Mouse (Mus musculus) CH12.LX (cell line): ENCODE measurements around the gene Hnrnpu. TPM values are rescaled to one million over a fixed set of nuclear protein-coding genes. Genes with fewer than 3 reads are reported as not detected.

Experiments
- DNase-seq: peaks from one replicate; pipeline ENCODE4 v3.0.0-alpha.2; 2013; ENCODE audit errors: extremely low read depth
- H3K27ac ChIP-seq: 2 replicates; pipeline ENCODE4 v1.5.1; 2012; ENCODE audit warnings: low read depth, mild to moderate bottlenecking, control low read depth, moderate library complexity; ENCODE audit not compliant: insufficient read depth
- H3K27me3 ChIP-seq: replicated peaks from 2 replicates; pipeline ENCODE3; 2012; ENCODE audit warnings: inconsistent platforms
- H3K36me3 ChIP-seq, 2 experiments: replicated peaks in 1 of 2; 2 replicates each; pipeline versions ENCODE3 to v1.6.1; 2012; ENCODE audit warnings: inconsistent platforms in 1 of 2, low read length in 1 of 2, mild to moderate bottlenecking in 1 of 2, mixed read lengths in 1 of 2, moderate library complexity in 1 of 2; ENCODE audit not compliant: control insufficient read depth in 1 of 2, insufficient read depth in 1 of 2
- H3K4me1 ChIP-seq, 2 experiments: 2 replicates each; pipeline ENCODE4 v1.6.1; 2012; ENCODE audit warnings: inconsistent platforms in 1 of 2, moderate library complexity in 1 of 2; ENCODE audit not compliant: insufficient read depth in 2 of 2, control insufficient read depth in 1 of 2
- H3K4me2 ChIP-seq: 2 replicates; pipeline ENCODE4 v1.6.1; 2012; ENCODE audit warnings: low read depth, mild to moderate bottlenecking, control low read depth; ENCODE audit not compliant: poor library complexity, insufficient read depth, severe bottlenecking
- H3K4me3 ChIP-seq, 3 experiments: fragments of 150-350 bp in 1 of 3; sonication (generic) in 1 of 3; replicated peaks in 1 of 3; 2 replicates each; pipeline versions ENCODE3 to v1.5.1; 2011 to 2012; ENCODE audit warnings: low read depth in 2 of 3, low read length in 2 of 3, mild to moderate bottlenecking in 2 of 3, moderate library complexity in 2 of 3, control low read depth in 1 of 3, improper control_type of control experiment in 1 of 3, inconsistent platforms in 1 of 3, mixed read lengths in 1 of 3; ENCODE audit not compliant: poor library complexity in 1 of 3
- H3K79me2 ChIP-seq: replicated peaks from 2 replicates; pipeline ENCODE4 v1.6.1; 2012; ENCODE audit warnings: mild to moderate bottlenecking, moderate library complexity; ENCODE audit not compliant: control insufficient read depth, poor library complexity, insufficient read depth, severe bottlenecking; ENCODE audit errors: extremely low read depth
- H3K9ac ChIP-seq: 2 replicates; pipeline ENCODE4 v1.6.1; 2012; ENCODE audit warnings: low read depth, mild to moderate bottlenecking, control low read depth, moderate library complexity; ENCODE audit not compliant: insufficient read depth
- H3K9me3 ChIP-seq: replicated peaks from 2 replicates; pipeline ENCODE3; 2012; ENCODE audit warnings: low read length, inconsistent platforms, mixed read lengths
- BHLHE40 ChIP-seq: IDR thresholded peaks from 2 replicates; pipeline ENCODE4 v1.6.1; 2011; ENCODE audit warnings: mild to moderate bottlenecking, low read depth, low read length, improper control_type of control experiment
- CHD1 ChIP-seq: IDR thresholded peaks from 2 replicates; pipeline ENCODE4 v1.6.1; 2012; ENCODE audit warnings: low read depth, low read length, improper control_type of control experiment, inconsistent platforms
- CHD2 ChIP-seq: IDR thresholded peaks from 2 replicates; pipeline ENCODE4 v1.6.1; 2011; ENCODE audit warnings: low read length, improper control_type of control experiment
- CTCF ChIP-seq, 2 experiments: IDR thresholded peaks in 1 of 2; conservative IDR thresholded peaks in 1 of 2; 2 replicates each; pipeline ENCODE4 v1.5.1; 2011 to 2012; ENCODE audit warnings: low read depth in 2 of 2, low read length in 2 of 2, improper control_type of control experiment in 1 of 2, inconsistent platforms in 1 of 2, mild to moderate bottlenecking in 1 of 2, moderate library complexity in 1 of 2
- ELF1 ChIP-seq: IDR thresholded peaks from 2 replicates; pipeline ENCODE4 v1.6.1; 2014; ENCODE audit warnings: low read depth, mild to moderate bottlenecking, inconsistent platforms, low read length, improper control_type of control experiment
- EP300 ChIP-seq: IDR thresholded peaks from 2 replicates; pipeline ENCODE4 v1.6.1; 2011; ENCODE audit warnings: low read length, improper control_type of control experiment
- ETS1 ChIP-seq: conservative IDR thresholded peaks from 2 replicates; pipeline ENCODE4 v1.6.1; 2012; ENCODE audit warnings: low read depth, mild to moderate bottlenecking, inconsistent platforms, low read length, improper control_type of control experiment, moderate library complexity
- GABPA ChIP-seq: IDR thresholded peaks from 2 replicates; pipeline ENCODE4 v1.6.1; 2012; ENCODE audit warnings: low read depth, low read length, improper control_type of control experiment, inconsistent platforms; ENCODE audit not compliant: insufficient replicate concordance
- HCFC1 ChIP-seq: IDR thresholded peaks from 2 replicates; pipeline ENCODE4 v1.6.1; 2012; ENCODE audit warnings: low read depth, mild to moderate bottlenecking, inconsistent platforms, low read length, improper control_type of control experiment
- JUND ChIP-seq: conservative IDR thresholded peaks from 2 replicates; pipeline ENCODE4 v1.6.1; 2011; ENCODE audit warnings: low read depth, low read length, improper control_type of control experiment
- KAT2A ChIP-seq: IDR thresholded peaks from 2 replicates; pipeline ENCODE4 v1.6.1; 2012; ENCODE audit warnings: low read length, improper control_type of control experiment, inconsistent platforms; ENCODE audit not compliant: insufficient replicate concordance
- MAFK ChIP-seq: IDR thresholded peaks from 2 replicates; pipeline ENCODE4 v1.6.1; 2011; ENCODE audit warnings: low read length, improper control_type of control experiment; ENCODE audit not compliant: insufficient replicate concordance
- MAZ ChIP-seq: IDR thresholded peaks from 2 replicates; pipeline ENCODE4 v1.6.1; 2012; ENCODE audit warnings: low read depth, mild to moderate bottlenecking, inconsistent platforms, low read length, improper control_type of control experiment, moderate library complexity
- MEF2A ChIP-seq: IDR thresholded peaks from 2 replicates; pipeline ENCODE4 v1.6.1; 2014; ENCODE audit warnings: low read depth, mild to moderate bottlenecking, inconsistent platforms, low read length, improper control_type of control experiment, borderline replicate concordance
- MXI1 ChIP-seq: IDR thresholded peaks from 2 replicates; pipeline ENCODE4 v1.6.1; 2011; ENCODE audit warnings: mild to moderate bottlenecking, low read depth, low read length, improper control_type of control experiment
- MYC ChIP-seq: IDR thresholded peaks from 2 replicates; pipeline ENCODE4 v1.6.1; 2011; ENCODE audit warnings: low read depth, mild to moderate bottlenecking, improper control_type of control experiment, low read length
- NELFE ChIP-seq: IDR thresholded peaks from 2 replicates; pipeline ENCODE4 v1.6.1; 2011; ENCODE audit warnings: low read depth, low read length, improper control_type of control experiment
- NRF1 ChIP-seq: IDR thresholded peaks from 2 replicates; pipeline ENCODE4 v1.6.1; 2014; ENCODE audit warnings: low read depth, mild to moderate bottlenecking, inconsistent platforms, low read length, improper control_type of control experiment, moderate library complexity
- POLR2AphosphoS2 ChIP-seq: IDR thresholded peaks from 2 replicates; pipeline ENCODE4 v1.6.1; 2011; ENCODE audit warnings: low read depth, low read length, improper control_type of control experiment
- RAD21 ChIP-seq: IDR thresholded peaks from 2 replicates; pipeline ENCODE4 v1.6.1; 2011; ENCODE audit warnings: low read depth, mild to moderate bottlenecking, low read length, improper control_type of control experiment, moderate library complexity
- RCOR1 ChIP-seq: conservative IDR thresholded peaks from 2 replicates; pipeline ENCODE4 v1.6.1; 2012; ENCODE audit warnings: low read depth, mild to moderate bottlenecking, inconsistent platforms, low read length, improper control_type of control experiment
- SIN3A ChIP-seq: IDR thresholded peaks from 2 replicates; pipeline ENCODE4 v1.6.1; 2012; ENCODE audit warnings: low read length, improper control_type of control experiment, inconsistent platforms
- SMC3 ChIP-seq: IDR thresholded peaks from 2 replicates; pipeline ENCODE4 v1.6.1; 2011; ENCODE audit warnings: low read depth, low read length, improper control_type of control experiment
- TBP ChIP-seq: conservative IDR thresholded peaks from 2 replicates; pipeline ENCODE4 v1.6.1; 2011; ENCODE audit warnings: low read depth, low read length, improper control_type of control experiment
- TCF12 ChIP-seq: IDR thresholded peaks from 2 replicates; pipeline ENCODE4 v1.6.1; 2014; ENCODE audit warnings: low read depth, mild to moderate bottlenecking, inconsistent platforms, low read length, improper control_type of control experiment
- UBTF ChIP-seq: IDR thresholded peaks from 2 replicates; pipeline ENCODE4 v1.6.1; 2012; ENCODE audit warnings: low read depth, mild to moderate bottlenecking, inconsistent platforms, low read length, improper control_type of control experiment, moderate library complexity
- USF2 ChIP-seq: conservative IDR thresholded peaks from 2 replicates; pipeline ENCODE4 v1.6.1; 2011; ENCODE audit warnings: low read depth, low read length, improper control_type of control experiment
- ZKSCAN1 ChIP-seq: IDR thresholded peaks from 2 replicates; pipeline ENCODE4 v1.6.1; 2012; ENCODE audit warnings: low read depth, inconsistent platforms, low read length, improper control_type of control experiment, borderline replicate concordance
- ZMIZ1 ChIP-seq: IDR thresholded peaks from 2 replicates; pipeline ENCODE4 v1.6.1; 2012; ENCODE audit warnings: low read depth, mild to moderate bottlenecking, inconsistent platforms, low read length, improper control_type of control experiment
- dilution Hi-C: fragments of 300-500 bp; cut with MboI; formaldehyde crosslinking; loops from 2 replicates; pipeline ENCODE4 v1.14.3; 2020; ENCODE audit warnings: low sequenced_read_pairs; ENCODE audit not compliant: extremely low pct_unique_long_range_greater_than_20kb, extremely low pct_ligation_motif_present
- in situ Hi-C: fragments of 300-500 bp; cut with MboI; formaldehyde crosslinking; loops from 3 replicates; pipeline ENCODE4 v1.14.3; 2019; ENCODE audit warnings: low sequenced_read_pairs, low pct_ligation_motif_present, low pct_unique_long_range_greater_than_20kb, mixed read lengths
- polyA plus RNA-seq: library from polyadenylated mRNA; unstranded; fragments of >175 nt; gene quantifications from 2 replicates; pipeline ENCODE4 v1.2.1, GENCODE M21; 2012; ENCODE audit warnings: low read depth; ENCODE audit not compliant: insufficient read length
- total RNA-seq, 2 experiments: library from RNA; depleted of rRNA; stranded (reverse); fragments of 300-350 nt in 1 of 2; fragments of >200 nt in 1 of 2; gene quantifications; 2 replicates each; pipeline ENCODE4 v1.2.3; 2012 to 2014

The Hnrnpu gene
- total and polyA plus RNA-seq, 3 experiments, result 346 to 853 (median 359) TPM

DNA sequence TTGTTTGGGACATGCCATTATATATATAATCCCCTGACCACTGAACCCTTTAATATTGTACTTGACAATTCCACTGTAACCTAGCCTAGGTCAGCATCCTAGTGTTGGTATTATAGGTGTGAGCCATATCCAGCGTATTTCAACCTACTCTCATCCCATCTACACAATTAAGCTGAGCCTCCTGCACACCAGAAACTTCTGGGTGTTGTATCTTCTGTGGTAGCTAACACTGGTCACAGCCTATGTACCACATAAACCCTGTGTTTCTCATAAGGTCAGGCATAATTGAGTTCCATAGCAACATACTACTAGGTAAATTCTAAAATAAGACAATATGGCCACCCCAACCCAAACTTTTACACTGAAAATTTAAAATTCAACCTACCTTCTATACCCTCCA is 14.4 kb downstream of the Hnrnpu start:
- no peak overlapping the region for H3K4me2 ChIP-seq

DNA sequence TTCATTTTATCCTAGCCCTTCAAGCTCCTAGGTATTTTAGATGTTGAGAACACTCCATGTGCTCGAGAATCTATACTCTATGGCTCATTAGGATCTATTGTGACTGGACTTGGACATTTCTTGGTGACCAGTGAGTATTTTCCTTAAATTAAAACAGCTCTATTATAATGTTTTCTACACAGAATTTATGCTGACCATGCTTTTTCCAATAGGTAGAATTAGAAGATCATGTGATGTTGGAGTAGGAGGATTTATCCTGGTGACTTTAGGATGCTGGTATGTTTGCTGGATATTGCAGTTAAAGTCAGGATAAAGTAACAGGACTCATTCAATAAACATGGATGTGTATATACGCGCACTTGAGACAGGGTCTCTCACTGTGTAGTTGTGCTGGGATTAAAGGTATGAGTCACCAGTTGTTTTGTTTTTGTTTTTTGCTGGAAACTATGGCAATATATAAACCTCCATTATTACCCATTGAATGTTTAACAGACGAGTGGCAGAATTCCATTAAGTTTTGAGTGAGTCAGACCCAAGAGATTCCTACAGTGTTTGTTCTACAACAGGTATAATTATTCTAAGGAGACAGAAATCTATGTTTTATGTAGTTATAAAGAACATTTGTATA is 15.8 kb downstream of the Hnrnpu start:
- in situ Hi-C loops, result no loop called here
- DNase-seq, result no peak
- H3K27me3 ChIP-seq, result no peaks in the 10 kb centered on the region
- H3K4me3 ChIP-seq, result no peak overlapping the region
- H3K27ac ChIP-seq, result no peak overlapping the region
- TF ChIP-seq CHD2 (no peak), NRF1 (no peak), MYC (no peak), BHLHE40 (no peak), NELFE (no peak), USF2 (no peak), ZMIZ1 (no peak), GABPA (no peak), EP300 (no peak), SMC3 (no peak), POLR2AphosphoS2 (no peak), MAZ (no peak), MXI1 (no peak), RAD21 (no peak), CTCF (conservative IDR thresholded peaks at IDR 0.05 in 1 of 2, IDR thresholded peaks at IDR 0.05 in 1 of 2; ENCODE audit: low read depth in 2 of 2, low read length in 2 of 2) (no peak), HCFC1 (no peak), UBTF (no peak), SIN3A (no peak)
- TF ChIP-seq, all 38 proteins: peak for 0
- Histone ChIP-seq H3K79me2 (peaks cover 23% of the 10 kb centered on the region), H3K4me1 (peaks cover 4 to 36% of the 10 kb centered on the region in 2 experiments; a peak in 2 of 4 replicates), H3K9ac (no peak overlapping the region), H3K4me2 (no peak overlapping the region; the same call in 1 of the 2 replicates), H3K9me3 (no peaks in the 10 kb centered on the region), H3K36me3 (peaks cover 25 to 60% of the 10 kb centered on the region in 2 experiments)
- dilution Hi-C loops, result no loop called here

More for the DNA sequence above, 14.4 kb downstream of the Hnrnpu start:
- Histone ChIP-seq H3K9ac (no peak overlapping the region), H3K27ac (peak overlapping the region; percentile 36; the same call in 1 of the 2 replicates), H3K4me1 (peaks cover 4 to 32% of the 10 kb centered on the region in 2 experiments; a peak in 2 of 4 replicates), H3K36me3 (peaks cover 33 to 73% of the 10 kb centered on the region in 2 experiments), H3K79me2 (peaks cover 25% of the 10 kb centered on the region), H3K27me3 (no peaks in the 10 kb centered on the region), H3K4me3 (no peak overlapping the region), H3K9me3 (no peaks in the 10 kb centered on the region)
- dilution Hi-C loops (no loop called here), in situ Hi-C loops (no loop called here)
- DNase-seq, result no peak
- TF ChIP-seq MAFK, result no peak
- no peak for TF ChIP-seq GABPA
- TF ChIP-seq BHLHE40, result no peak
- no peak for TF ChIP-seq ELF1
- no peak for TF ChIP-seq RAD21
- TF ChIP-seq JUND, result no peak
- TF ChIP-seq NELFE, result no peak
- TF ChIP-seq TCF12, result no peak
- no peak for TF ChIP-seq ZMIZ1
- TF ChIP-seq SMC3, result no peak
- TF ChIP-seq MEF2A, result no peak
- no peak for TF ChIP-seq RCOR1
- TF ChIP-seq MXI1, result no peak
- no peak for TF ChIP-seq ZKSCAN1
- no peak for TF ChIP-seq ETS1
- no peak for TF ChIP-seq TBP
- TF ChIP-seq CTCF (conservative IDR thresholded peaks at IDR 0.05 in 1 of 2, IDR thresholded peaks at IDR 0.05 in 1 of 2; ENCODE audit: low read depth in 2 of 2, low read length in 2 of 2), result no peak
- no peak for TF ChIP-seq KAT2A
- no peak for TF ChIP-seq SIN3A
- no peak for TF ChIP-seq CHD1
